Mouse (Mus musculus): Measurements from ENCODE around the gene Gpt2.

DNA sequence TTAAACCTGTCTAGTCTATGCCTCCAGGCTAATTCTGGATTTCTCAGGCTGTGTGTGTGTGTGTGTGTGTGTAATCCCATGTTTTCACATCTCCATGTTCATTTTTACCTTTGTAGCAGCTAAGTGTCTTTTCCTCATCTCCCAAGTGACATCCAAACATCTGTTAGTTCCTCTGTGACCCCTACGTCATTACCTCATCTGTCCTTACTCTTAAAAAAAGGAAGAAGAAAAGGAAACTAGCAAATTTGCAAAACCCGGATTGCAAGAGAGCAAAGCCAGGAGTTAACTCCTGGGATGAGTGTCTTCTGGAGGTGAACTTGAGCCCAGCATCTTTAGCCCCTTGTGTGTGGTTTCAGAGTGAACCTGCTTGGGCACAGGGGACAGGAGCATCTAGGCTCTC is 10.0 kb downstream of the Gpt2 start:
- no peak for TF ChIP-seq POLR2A (IDR thresholded peaks at IDR 0.05; ENCODE audit: extremely low read depth, insufficient read depth, low read length)
- TF ChIP-seq CTCF (IDR thresholded peaks at IDR 0.05; ENCODE audit: extremely low read depth, insufficient read depth, low read length) = no peak

All from cortical plate, adult 2 months (tissue).